Mouse (Mus musculus) left cerebral cortex, postnatal 14 days (tissue): ENCODE measurements around the gene Dclk1. TPM values are rescaled to one million over a fixed set of nuclear protein-coding genes. Genes with fewer than 3 reads are reported as not detected.

Source experiments
- DNase-seq, 2 experiments: peaks; one replicate each; pipeline ENCODE4 v3.0.0; 2021 to 2022; ENCODE audit warnings: low spot score in 2 of 2, mixed read lengths in 1 of 2
- intact Hi-C: fragments of 180-260 bp; cut with DNase I; formaldehyde crosslinking; loops from one replicate; pipeline ENCODE4 v1.15.1; 2025
- total RNA-seq, 2 experiments: library from RNA; stranded (reverse); gene quantifications; 2 replicates each; pipeline ENCODE4 v1.2.3; 2021

Dclk1 gene
- total RNA-seq, 2 experiments from 2014 or later: 1,062 to 1,119 TPM

DNA sequence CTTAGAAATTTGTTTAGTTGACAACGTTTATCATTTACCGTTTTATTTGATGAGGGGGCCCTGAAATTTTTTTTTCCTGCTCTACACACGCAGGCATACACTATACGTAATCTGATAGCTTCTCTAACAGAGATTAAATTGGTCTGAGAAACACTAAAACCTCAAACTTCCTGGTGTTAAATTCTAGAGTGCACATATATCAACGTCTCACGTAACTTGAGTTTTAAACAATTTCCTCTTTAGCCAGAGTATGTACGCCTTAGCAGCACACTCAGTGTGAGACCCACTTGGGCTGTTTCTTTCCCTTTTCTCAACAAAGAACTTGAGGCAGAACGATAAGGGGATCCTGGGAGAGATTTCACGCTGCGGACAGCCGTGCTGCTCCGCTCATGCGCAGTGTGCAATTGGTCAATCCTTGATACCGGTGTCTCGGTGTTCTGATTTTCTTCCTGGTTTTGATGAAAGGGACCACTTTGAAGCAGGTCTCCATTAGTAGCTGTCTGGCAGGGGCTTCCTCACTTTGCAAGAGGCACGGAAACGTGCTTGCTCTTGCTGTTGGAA is 275.4 kb downstream of the Dclk1 start:
- DNase-seq: no peak
- intact Hi-C loops: no loop called here

DNA sequence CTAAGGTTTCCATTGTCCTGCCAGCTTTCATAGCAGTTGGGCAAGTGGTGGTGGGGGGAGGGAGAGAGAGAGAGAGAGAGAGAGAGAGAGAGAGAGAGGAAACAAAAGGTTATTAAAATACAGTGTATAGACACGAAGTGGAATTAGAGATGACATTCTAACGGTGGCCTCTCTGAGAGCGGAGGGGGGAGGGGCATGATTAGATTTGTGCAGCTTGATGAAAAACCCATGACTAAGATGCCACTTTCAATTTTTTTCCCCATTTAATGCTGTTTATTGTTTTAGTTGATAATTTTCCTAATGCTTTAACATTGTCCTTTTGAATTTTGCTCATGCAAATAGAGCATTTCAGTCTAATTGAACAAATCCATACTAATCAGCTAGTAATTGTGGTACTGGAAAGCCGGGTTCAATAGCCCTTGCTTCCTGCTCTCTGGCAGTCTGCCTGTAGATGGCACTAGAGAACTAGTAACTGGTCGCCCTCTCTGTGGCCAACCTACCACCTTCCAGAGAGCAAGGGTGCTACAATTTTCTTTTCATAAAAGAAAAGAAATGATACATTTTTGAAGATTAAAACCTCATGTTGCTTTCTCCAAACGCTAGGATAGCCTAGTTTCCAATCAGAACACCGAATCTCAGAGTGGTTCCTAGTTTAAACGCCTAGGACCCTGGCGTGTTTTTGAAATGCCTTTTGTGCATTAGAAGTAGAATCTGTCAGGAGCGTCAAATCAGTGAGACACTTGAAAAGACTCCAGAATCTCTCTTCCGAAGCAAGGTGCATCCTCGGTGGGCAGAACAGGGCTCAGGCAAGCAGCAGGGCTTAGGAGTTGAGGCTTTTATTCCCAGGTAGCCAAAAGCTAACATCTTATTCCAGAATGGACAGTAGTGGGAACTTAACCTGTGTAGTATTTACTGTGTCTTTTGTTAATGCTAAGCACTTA is 278.3 kb downstream of the Dclk1 start:
- intact Hi-C loops: no loop called here
- DNase-seq: peak; percentile 73 to 82

DNA sequence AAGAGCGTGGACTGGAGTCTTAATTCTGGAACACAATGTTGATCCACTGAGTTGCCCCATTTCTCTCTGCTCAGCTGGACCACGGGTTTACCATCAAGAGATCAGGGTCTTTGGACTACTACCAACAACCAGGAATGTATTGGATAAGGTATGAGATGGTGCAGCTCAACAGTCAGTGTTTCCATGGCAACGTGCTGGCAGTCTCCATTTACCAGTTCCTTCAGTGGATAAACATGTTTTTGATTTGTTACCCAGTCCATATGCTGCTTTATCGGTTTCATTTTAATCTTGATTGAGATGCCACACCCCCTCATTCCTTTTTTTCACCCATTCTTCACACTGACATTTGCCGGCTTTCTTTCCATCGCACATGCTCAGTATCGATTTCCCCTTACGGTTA is 279.6 kb downstream of the Dclk1 start:
- no peak for DNase-seq
- intact Hi-C loops: no loop called here

DNA sequence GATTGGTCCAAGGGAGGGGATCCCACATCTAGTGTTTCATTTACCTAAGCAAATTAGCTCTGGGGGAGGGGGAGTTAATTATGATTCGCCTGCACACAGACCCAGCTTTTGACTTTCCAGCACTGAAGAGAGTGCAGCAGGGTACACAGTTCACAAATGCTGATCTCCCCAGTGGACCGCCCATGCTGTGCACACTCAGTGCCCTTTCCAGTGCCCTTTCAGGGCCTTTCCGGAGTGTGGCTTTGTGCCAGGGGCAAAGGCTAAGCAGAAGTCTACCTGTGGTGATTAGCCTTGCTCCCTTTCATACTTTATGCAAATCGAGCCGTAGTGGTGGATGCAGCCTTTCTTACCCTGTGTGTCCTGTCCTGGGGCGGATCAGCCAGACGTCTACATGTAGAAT is 281.1 kb downstream of the Dclk1 start:
- intact Hi-C loops: no loop called here
- no peak for DNase-seq

DNA sequence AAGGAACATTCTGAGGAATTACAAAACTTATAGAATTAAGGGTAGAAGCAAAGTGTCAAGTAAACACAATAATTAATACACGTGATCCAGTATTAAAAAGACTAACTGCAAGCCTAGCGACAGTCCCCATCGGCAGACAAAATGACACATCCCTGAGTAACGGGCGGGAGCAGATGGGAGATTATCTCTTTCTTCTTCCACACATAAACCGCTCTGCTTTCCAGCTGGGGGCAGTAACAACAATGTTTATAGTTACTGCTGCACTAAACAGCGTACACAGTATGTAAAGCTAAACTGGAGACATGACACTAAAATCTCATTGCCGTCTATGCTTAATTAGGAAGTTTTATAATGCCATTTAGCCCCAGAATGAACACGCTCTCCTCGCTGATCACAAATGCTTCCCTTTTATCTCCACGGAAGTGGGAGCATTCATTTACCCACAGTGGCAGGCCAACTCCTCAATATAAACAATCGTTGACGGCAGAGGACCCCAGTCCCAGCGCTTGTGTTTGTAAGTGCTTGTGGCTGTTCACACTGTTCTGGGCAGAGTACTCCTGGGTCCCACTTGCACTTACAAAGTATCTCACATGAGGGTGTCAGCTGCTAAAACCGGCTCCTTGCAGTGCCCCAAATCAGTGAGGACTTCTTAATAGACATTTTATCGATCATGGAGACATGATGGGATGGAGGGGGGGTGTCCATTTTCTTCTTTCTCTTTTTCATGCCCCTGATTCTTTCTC is 281.7 kb downstream of the Dclk1 start:
- intact Hi-C loops: no loop called here
- DNase-seq: no peak

DNA sequence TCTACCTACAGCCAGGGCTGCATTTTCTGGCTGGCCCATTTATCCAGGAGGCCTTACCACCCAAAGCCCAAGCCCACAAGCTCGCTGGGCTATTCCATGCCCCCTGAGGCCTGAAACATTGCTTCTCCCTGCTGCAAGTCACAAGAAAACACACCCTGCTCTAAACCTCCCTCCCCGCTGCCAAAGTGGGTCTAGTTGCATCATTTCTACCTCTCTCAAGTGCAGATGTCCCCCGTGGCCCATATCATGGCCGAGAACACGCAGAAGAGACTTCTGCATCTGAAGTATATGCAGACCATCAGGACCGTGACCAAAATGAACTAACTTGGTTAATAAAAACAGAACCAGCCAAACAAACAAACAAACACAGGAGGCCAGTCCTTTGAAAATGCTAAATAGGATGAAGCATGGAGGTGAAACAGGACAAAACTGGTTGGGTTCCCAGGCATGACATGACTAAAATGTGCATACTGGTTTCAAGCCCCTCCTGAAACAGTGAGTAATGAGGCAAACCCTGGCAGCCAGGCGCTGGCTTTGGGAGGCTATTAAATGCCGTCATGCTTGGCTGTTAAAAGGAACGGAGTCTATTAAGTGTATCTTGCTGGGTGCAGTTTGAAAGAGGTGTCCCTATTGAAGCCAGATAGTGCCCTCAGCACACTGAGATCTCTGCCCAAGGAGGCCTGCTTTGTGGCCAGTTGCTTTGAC is 282.5 kb downstream of the Dclk1 start:
- no peak for DNase-seq
- intact Hi-C loops: no loop called here

DNA sequence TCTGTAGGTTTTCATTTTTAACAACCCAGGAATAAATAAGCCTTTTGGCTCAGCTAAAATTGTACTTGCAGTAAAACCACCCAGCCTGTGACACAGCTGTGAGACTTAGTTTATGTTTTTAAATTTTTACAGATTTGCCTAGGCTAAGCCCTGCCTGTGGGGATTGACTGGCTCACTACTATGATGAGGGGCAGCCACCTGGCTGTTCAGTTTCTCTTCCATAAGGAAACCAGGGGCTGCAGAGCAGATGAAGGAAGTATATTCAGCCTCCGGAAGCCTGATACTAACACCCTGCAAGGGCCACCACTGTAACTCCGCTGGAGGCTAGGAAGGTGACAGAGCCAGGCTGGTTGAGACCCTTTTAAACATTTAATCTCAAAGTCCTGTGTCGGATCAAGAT is 284.3 kb downstream of the Dclk1 start:
- intact Hi-C loops: no loop called here
- DNase-seq: no peak

DNA sequence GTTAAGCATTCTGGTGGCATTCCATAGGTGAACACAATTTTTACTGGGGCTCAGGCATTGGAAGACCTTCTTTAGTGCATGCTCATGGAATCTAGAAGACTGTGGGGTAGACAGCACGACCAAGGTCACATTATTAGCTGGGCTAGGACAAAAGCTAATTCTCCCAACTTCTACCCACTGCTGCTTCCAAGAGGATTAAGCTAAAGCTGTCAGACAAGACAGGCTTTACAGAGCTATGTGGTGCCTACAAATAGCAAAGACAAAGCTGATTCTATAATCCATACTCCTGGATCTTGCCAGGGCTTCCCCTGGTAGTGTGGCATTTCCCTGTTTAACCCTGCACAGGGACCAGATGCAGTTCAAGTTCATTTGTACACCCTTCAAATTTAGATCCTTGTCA is 285.4 kb downstream of the Dclk1 start:
- no peak for DNase-seq
- intact Hi-C loops: no loop called here

DNA sequence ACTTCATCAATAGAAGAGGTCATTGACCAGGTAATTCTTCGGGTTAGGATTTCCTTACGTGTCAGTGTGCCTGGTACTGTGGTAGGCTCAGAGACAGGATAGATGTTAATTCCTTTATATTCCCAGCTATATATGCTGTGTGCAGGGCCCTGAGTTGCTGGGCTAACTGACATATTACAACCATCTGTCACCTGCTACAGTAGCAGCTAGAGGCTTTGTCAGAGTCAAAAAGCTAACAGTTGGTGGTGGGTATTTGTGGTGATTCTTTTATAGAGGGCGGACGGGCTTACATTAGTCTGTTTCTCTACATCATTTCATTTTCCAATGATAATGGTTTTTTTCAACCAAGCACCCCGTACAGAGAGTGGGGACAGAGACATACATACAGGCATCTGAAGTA is 285.8 kb downstream of the Dclk1 start:
- intact Hi-C loops: no loop called here
- no peak for DNase-seq

DNA sequence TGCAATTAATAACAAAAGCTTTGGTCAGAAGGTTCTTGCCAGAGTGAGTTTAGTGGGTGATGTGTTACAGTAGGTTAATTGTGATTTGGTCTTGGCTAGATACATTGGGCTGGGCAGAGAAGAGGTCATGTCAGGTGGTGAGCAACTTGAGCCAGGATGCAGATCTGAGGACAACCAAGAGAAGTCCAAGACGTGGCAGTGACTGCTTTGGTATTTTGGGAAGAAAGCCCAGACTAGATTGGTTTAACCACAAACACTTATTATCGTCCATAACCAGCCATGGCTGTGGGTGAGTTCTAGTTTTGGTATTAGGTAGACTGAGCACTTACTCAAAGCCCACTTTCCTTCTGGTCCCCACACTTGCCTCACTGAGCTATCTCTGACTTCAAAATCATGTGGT is 287.2 kb downstream of the Dclk1 start:
- intact Hi-C loops: no loop called here
- no peak for DNase-seq

DNA sequence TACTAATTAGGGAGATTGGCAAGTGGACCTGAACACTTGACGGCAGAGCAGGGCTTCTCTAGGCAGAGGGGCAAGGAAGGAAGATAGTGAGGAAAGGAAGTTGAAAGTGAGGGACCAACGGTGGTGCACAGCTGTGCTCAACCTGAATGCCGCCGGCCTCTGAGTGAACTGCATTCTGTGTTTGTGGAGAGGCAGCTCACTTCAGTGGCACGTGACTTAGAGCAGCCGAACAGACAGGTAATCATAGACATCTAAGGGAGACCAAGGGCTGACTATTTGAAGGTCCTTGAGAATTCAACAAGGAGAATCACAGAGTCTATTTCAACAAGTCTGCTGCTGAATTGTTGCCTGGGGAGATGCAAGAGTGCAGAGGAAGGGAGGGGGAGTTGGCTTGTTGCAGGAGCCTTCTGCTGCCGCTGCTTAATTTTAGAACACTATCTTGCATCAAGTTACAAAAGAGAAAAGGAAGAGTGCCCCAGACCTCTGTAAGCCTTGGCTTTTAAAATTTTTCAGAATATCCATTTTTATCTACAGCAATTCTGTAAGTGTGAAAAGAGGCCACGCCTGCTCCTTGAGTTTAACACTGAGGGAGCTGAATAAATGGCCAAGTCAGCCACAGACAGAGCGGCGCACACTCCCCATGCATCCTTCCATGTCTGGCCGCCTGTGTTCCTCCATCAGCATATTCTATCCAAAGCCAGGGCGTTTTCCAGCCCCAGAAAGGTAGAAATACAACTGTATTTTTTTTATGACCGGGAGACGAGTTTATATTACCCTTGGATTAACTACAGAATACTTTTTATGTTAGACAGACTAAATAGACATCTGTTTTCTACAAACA is 289.3 kb downstream of the Dclk1 start:
- DNase-seq: no peak
- intact Hi-C loops: no loop called here

DNA sequence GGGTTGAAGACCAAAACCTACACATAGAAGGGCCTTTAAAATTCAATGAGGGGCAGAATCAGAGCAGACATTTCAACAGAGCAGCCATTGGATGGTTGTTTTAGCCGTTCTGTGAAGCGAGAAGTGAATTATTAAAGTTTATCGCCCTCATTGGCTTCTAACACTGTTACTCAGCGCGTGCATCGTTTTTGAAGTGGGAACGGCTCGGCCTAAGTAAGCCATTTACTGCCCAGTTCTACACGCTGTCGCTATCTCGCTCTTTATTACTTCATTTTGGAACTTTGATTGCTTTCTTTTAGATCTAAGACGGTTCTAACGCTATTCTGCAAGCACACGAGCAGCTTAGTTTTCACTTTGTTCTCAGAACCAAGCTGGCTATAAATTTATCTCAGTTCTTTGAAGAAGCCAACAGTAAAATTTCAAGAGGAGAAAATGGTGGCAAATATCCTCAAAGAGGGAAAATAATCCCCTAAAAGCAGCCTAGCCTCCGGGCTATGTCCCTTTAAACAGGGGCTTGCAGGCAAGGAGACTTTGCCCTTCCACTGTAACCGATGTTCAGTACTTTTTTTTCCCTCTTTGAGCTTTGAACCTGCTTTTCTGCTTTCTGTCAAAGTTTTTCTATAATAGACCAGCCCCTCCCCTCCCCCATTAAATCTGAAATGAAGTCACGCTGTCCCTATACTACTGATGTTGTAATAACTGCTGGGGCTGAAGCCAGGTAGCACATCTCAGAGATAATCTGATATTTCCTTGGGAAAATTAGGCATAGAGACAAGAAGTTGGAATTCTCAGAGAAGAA is 290.2 kb downstream of the Dclk1 start:
- intact Hi-C loops: no loop called here
- DNase-seq: no peak

DNA sequence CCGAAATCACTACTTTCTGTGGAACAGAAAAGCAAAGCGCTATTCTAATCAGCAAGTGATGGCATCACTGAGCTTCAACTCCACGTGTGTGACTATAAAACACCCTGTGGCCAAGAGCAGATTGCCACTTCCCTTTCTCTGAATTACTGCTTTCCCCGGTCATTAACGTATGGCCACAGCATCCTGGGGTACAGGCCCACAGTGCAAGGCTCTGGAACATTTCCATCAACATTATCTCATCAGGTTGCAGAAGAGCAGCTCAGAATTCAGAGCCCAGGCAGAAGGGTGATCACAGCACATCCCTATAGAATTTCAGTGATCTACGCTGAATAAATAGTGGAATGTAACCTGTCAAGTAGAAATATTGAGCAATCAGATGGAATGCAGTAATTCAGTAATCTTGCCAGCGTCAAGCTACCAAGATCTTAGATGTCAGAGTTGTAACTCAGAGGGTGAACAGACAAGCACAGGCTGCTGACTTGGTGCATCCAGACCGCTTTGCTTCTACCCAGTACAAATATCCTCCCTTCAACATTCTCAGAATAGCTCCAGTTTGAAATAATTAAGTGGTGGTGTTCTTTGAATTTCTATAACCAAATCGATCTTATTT is 293.5 kb downstream of the Dclk1 start:
- intact Hi-C loops: no loop called here
- peak in 1 of 2 experiments; percentile 3 for DNase-seq

DNA sequence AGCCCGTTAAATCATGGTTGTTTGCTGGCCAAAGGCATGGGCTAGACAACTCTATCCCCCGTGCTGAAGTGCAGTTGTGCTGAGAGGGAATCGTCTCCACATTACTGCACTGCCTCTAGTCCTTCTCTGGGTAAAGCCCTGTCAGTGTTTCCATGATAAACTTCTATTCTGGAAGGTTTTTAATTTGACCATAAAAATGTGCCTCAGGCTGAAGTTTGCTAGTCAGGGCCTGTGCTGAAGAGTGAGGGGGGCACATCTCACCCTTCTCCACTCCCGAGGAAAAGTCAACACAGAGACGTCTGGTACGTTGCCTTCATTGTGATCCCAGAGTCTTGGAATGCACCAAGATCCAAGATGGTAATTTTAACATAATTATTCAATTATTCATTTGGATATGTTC is 294.7 kb downstream of the Dclk1 start:
- intact Hi-C loops: no loop called here
- peak in 1 of 2 experiments; percentile 3 for DNase-seq

DNA sequence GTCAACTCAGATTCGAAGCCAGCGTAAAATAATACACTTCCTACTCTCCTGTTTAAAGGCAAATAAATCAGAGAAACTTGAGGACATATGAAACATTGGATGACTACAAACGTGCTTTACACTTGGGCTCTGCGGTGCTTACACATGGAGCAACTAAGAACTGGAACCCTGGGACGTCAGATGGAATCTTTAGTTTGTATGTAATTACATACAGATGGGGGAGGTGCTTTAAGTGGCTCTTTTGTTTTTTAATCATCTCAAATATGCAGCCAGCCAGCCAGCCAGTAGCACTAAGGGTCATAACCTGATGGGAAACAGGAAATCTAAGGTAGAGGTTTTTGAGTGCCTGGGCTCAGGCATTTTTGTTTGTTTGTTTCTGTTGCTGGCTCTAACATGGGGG is 295.6 kb downstream of the Dclk1 start:
- intact Hi-C loops: no loop called here
- DNase-seq: peak in 1 of 2 experiments; percentile 6

DNA sequence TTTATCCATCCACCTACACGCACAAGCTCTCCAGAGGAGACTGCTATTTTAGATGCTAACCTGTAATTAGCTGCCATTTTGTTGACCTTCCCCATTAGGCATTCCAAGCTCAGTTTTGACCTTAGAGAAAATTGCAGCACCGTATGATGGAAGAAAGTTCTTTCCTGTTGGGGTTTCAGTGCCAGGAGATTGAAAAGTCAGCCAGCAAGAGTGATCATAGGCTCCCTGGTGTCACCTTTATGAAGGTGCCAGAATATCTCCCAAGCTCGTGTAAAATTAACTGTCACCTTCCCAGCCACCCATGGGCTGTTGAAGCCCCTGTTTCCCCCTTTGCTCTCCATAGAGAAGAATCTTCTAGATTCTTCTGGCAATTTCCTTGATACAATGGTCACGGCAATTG is 297.2 kb downstream of the Dclk1 start:
- peak in 1 of 2 experiments; percentile 22 for DNase-seq
- intact Hi-C loops: no loop called here

DNA sequence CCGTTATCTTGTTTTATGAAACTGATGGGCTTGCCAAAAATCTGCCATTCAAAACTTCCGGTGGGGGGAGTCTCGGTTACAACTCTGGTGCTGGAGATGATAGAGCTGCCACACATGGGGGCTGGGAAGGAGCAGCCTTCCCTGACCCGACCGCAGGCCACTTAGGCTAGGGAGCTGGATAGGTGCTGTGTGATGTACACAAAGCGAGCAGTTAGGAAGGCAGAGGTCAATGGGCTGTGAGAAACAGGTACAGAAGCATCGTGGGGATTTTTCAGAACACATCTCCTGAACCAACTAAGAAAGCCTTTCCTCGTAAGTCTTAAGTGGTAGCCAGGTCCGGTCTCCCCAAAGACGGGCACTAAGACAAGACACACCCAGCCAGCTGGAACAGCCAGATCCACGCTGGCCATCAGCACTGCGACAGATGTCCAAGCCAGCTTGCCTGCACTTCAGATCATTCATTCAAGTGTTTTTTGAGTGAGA is 297.7 kb downstream of the Dclk1 start:
- intact Hi-C loops: no loop called here
- peak in 1 of 2 experiments; percentile 69 for DNase-seq
